Mouse (Mus musculus) frontal cortex, postnatal 14 days (tissue): ENCODE measurements around the gene Megf11.

Source experiments
- DNase-seq, 2 experiments: peaks; one replicate each; pipeline ENCODE4 v3.0.0; 2022; ENCODE audit warnings: low spot score in 2 of 2

Megf11 gene

DNA sequence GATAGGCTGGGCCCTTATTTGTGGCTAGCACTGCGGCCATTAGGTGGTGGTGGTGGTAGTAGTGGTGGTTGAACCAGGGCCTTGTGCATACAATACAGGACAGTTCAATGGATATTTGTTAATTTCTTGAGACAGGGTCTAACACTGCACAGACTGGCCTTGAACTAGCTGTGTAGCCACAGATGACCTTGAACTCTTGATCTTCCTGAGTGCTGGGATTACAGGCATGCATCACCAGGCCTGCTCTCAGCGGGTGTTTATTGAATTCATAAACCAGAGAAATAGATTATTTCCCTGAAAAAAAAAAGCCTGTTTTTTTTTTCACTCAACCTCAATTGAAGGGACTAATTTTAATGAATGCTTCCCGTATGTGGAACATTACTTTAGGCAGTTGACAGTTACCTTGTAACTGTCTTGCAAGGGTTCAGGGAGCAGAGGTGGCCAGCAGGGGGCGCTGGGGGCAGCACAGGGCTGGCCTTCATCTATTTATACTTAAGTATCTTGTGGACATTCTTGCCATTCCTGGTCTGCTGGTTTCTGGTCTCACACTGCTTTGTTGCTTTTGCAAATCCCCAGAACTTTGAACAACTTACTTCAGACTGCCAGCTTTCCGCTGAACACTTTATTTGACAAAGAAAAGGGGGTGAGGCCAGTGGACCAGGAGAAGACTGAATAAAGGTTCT is 8.6 kb downstream of the Megf11 start:
- peak in 1 of 2 experiments; percentile 54 for DNase-seq

DNA sequence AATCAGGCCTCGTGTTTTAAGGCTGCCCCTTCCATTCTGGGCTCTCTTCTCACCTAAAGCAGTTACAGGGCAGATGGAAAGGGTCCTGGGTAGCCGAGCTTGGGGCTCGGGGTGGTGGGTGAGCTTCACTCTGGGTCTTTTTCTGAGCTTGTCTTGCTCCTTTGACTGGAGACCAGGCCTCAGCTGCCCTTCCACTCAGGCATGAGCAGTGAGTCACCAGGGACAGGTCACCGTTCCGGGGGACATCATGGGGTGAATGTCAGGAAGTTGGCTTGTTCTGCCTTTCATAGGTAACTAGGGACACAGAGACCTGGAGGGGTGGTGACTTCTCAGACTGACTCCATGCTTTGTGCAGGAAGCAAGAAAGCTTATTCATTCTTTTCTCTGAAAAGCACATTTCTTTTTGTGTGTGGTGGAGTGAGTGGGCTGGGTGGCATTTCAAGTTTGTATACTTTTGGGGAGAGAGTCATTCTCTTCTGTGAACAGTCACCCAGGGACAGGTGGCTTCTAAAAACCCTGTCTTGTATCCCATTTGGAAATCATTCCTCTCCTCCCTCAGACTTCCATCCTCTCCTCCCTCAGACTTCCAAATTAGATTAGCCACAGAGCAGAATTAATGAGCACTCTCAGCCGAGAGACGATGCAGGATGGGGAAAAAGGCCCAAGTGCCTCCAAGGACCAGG is 10.0 kb downstream of the Megf11 start:
- no peak for DNase-seq

DNA sequence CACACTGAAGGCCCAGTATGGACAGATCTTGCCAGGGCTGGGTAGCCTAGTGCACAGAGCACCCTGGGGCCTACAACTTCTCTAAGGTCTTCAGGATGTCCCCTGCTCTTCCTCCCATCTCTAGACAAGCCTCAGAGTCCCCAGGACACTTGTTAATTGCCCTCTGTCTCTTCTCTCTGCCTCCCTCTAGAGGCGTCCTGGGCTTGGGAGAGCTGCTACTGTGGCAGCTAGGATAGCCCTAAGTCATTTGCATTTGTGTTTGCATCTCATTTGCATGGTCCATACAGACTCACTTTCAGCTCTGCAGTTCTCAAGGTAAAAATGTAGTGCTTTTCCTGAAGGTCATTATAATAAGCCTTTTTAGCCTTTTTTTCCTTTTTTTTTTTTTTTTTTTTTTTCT is 11.7 kb downstream of the Megf11 start:
- no peak for DNase-seq

DNA sequence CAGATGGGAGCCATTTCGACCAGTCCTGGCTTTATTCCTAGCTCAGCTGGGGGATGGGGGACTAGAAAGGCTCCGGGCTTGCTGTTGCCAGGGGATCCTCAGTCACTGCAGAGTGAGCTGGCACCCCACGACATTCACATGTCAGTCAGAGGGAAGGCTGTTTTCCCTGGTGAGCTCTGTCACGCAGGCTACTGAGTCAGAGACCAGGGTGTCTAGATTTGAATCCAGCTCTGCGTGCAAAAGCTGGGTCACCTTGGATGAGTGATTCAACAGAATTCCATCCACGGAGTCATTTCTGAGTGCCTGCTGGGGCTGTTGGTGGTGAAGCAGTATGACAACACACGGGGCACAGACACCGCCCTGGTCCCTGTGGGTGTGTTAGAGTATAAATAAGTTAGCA is 13.7 kb downstream of the Megf11 start:
- no peak for DNase-seq

DNA sequence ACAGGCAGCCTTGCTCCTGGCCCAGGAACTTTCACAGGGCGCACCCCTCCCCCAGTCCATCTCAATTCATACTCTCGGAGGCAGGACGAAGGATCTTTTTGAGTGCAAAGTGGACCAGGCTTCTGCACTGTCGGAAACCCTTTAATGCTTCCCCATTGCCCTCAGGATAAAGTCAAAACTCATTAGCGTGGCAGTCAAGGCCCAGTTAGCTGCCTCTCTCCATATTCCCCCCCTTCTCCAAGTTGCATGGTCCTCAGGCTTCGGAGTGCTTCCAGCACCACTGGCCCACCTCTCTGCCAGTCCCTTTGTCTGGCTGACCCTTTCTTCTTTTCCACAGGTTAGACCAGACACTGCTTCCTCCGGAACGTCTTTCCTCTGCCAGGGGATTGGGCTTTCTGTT is 16.7 kb downstream of the Megf11 start:
- no peak for DNase-seq

DNA sequence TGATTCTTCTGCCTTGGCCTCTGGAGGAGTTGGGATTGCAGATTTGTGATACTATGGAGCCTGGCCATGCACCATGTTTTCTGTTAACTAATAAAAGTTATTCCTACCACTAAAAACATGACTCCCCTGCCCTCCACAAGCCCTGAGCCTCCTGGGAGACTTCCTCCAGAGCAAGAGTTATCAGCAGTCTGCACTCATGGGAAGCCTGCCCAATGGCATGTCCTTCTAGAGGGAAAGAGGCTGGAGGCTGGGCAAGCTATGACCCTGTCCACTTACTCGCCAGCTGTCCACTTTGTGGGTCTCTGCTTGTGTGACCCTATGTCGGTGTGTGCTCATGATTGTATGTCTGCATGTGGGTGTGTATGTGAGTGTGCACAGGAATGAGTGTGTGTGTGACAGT is 21.4 kb downstream of the Megf11 start:
- DNase-seq, result no peak

DNA sequence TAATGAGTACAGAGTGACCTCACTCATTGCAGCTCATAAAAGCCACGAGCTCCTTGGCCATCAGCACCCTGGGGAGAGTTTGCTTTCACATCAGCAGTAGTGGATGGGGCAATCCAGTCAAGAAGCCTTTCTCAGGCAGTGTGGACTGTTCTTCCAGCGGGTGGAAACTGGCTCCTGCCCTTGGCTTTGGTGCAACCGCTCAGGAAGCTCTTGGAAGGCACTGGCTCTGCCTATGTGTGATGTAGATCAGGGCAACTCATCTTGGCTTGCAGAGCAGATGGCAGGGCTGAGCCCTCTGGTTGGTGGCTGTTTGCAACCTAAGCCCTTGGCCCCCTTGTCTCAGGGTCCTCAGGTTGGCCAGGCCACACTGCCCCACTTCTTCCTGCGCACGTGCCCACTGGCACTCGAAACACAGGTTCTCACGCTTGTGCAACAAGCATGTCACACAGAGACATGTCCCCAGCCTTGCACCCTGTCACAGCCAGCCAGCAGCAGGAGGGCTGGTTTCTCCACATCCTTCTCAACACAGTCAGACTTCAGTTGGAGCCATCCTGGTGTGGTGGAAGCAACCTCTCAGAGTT is 22.1 kb downstream of the Megf11 start:
- no peak for DNase-seq

DNA sequence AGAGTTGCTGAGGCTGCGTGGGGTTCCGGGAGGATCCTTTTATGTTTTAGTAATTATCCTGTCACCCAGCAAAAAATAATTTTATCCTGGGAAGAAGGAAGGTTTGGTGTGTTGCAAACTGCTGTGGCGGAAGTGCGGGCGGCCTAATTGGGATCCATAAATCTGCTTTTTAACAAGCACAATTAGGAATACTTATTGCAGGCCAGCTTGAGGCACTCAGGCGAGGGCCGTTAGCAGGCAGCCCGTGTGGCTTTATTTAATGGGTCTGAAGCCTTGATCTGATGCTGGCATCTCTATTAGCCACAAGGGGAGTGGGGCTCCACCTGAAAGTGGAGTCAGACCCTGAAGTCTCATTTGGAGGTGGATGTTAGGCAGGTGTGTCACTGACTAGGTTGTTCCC is 23.4 kb downstream of the Megf11 start:
- DNase-seq, result no peak

DNA sequence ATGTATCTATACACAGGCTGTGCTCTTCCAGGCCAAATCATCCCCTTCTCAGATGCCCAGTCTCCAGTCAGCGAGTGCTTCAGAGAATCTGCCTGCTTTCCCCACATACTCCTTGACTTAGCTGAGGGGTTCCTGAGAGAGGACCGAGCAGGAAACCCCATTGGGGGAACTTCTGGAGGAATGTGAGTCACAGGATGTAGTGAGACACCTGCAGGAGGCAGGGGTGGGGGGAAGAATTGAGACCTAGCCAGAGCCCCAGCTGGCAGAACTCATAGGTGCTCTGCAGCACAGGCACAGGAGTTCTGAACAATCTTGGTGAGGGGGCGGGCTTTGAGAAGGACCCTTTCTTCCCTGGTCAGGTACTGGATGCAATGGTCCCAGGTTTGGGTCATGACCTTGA is 35.0 kb downstream of the Megf11 start:
- DNase-seq, result no peak

DNA sequence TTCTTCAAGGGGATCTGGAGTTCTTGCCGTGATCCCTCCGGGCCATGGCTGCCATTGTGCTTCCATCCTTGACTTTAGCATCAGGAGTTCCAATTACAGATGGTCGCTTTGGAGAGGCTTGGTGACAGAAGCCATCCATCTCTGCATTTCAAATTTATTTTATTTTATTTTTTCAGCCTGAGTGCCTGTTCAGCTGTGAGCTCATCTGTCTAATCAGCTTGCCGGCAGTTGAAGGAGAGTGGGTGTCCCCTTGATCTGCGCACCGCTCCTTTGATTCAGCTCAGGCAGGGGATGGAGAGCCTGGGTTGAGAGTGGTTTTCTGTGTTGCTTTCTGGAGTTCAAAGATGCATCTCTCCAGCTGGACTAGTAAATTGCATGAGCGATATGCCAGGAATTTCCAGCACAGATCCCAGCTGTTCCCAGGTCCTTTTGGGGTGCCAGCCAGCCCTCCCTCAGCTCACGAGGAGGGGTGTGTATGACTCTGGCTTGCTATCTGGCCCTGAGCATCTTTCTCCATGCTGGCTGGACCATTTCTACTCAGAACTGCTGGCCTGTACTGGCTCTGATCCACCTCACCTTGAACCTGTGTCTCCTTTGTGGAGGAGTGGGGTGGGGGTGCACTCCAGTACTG is 36.7 kb downstream of the Megf11 start:
- DNase-seq, result no peak

DNA sequence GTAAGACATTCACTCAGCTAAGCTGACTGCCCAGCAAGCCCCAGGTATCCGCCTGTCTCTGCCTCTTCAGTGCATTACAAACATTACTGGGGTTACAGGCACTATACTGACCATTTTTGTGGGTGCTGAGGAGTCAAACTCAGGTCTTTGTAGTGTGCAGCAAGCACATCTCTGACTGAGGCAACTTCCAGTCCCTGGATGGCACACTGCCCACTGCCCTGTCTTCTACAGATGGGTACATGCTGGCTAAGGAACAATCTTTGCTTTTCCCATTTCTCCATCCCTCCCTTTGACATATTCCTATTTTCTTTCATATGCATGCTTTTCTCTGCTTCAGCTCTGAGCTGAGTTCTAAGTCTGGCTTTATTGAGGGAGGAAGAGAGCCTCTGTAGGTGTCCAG is 38.5 kb downstream of the Megf11 start:
- DNase-seq, result no peak

DNA sequence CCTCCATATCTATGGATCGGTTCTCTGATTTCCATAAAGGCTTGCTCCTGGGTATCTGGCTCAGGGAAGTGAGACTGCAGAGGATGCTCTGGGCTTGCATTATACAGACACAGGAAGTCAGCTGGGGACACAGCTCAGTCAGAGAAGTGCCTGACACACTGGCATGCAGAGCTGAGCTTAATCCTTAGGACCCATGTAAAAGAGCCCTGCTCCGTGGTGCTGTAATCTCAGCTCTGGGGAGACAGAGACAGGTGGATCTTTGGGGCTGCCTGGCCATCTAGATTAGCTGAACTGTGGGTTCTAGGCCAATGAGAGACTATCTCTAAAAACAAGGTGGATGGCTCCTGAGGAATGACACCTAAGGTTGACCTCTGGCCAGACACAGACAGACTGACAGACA is 50.7 kb downstream of the Megf11 start:
- no peak for DNase-seq

DNA sequence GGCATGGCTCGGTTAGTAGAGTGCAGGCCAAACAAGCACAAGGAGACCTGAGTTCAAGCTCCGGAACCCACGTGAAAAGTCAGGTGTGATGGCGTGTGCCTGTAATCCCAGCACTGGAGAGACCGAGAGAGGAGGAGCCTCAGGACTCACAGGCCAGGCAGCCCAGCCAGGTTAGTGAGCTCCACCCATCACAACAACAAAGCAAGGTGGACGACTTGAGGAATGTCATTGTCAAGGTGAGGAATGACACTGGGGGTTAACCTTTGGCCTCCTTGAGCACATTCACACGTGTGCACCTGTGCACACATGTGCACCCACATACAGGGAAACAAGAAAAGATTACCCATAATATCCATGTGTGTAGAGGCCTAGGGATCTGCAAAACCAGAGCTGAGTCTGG is 54.7 kb downstream of the Megf11 start:
- DNase-seq, result no peak

DNA sequence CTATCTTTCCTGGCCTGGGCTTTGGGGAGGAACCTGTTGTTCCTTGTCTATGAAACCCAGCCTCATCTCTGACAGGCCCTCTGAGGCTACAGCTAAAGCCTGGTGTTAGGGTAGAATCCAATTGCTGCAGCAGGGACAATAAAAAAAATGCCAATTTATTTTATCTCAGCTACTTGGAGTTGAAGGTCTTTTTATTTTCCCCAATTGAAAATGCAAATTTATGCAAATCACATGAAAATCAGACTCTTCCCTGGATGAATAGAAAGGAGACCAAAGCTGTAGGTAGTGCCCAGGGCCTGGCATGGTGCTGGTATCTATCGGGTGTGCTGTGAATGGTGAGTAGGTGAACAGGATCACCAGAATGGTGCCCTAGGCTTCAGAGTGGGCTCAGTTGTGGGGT is 60.6 kb downstream of the Megf11 start:
- no peak for DNase-seq

DNA sequence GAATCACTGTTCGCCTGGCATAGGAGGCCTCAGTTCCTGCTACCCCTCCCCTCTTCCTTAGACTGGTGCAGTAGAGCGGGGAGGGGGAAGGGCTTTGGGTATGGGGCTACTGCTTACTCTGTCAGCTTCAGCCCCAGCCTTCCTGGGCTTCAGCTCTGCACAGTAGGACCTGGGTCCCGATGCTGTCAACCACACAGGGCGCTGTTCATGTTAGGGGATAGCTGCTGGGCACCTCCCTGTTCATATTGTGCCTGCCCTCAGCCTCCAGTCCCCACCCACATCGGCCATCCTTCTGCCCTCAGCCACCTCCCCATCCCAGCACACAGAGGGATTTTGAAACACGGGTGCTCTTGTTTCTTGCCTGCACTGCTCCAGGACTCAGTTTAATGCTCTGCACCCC is 61.6 kb downstream of the Megf11 start:
- no peak for DNase-seq

DNA sequence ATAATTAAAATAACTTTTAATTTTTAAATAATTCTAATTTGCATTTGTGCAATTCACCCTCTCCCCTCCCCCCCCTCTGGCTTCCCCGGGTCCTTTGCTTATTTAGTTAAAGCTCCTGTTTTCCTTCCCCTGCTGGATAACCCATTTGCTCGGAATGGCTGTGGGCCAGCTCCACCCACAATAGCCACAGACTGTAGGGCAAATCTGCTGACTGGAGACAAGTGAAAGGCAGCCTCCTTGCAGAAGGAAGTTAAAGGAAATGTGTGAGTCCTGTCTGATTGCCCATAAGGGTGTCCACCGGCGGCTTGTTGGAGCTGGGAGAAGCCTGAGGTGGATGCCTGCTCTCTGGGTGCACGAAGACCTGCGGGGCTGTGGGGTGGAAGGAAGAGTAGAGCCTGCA is 62.1 kb downstream of the Megf11 start:
- peak in 1 of 2 experiments; percentile 31 for DNase-seq

DNA sequence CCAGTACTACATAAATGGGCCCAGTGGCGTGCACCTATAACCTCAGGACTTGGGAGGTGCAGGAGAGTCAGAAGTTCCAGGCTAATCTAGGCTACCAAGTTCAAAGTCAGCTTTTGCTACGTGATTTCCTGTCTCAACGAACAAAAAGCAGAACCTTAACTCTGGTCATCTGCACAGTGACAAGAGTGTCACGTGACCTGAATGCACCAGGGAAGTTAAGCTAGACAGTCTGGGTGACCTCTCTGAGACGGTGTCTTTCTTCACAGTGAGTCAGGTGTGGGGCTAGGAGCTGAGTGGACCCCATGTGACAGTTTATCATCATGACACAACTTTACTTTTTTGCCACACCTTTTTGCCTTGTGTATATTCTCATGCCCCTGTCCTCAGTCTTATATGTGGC is 67.3 kb downstream of the Megf11 start:
- DNase-seq, result no peak

DNA sequence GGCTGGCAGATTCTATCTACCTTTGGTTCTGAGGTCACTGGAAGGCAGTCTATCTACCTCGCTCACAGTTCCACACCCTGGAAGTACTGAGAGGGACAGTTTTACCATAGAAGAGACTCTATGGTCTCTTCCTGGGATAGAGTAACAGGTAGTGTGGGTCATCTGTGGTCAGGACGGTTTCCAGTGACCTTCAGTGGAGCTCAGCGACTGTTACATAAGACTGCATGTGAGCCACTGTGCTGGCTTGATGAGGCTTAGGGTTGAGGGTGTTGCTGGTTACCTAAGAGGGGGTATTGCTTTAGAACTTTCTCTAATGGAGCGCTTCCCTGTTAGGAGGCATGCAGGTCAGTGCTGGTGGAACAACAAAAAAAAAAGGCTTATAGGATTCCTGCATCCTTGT is 68.8 kb downstream of the Megf11 start:
- no peak for DNase-seq

DNA sequence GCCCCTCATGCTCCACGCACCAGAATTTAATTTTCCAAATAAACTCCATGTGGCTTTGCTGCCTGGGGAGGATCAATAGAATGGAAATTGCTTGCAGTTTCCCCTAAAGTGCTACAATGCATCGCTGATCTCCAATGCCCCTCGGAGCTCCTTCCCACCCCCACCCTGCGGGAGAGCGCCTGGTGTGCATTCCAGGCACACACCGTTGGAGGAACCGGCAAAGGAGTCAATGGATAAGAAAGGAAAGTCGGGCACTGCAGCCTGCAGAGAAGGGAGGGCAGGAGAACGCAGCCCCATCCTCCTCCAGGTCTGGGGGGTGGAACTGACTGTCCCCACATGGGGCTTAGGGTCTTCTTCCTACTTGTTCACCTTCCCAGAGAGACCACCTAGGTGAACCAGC is 70.5 kb downstream of the Megf11 start:
- no peak for DNase-seq

DNA sequence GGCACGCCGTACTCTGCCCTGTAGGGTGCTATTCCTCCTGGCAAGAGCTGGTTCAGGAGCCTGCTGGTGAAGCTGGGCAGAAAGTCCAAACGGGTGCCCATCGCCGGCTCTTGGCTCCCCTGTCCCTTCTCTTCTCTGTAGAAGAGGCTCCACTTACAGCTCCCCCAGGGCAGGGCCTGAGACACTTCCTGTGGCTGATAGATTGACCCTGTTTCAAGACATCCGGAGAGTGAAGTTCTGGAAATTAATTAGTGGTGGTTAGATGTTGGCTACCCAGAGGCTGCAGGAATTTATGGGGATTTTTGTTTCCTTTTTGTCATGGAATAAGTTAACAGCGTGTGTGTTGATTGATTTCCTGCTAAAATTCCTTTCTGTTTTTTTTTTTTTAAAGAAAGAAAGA is 72.2 kb downstream of the Megf11 start:
- DNase-seq, result no peak

DNA sequence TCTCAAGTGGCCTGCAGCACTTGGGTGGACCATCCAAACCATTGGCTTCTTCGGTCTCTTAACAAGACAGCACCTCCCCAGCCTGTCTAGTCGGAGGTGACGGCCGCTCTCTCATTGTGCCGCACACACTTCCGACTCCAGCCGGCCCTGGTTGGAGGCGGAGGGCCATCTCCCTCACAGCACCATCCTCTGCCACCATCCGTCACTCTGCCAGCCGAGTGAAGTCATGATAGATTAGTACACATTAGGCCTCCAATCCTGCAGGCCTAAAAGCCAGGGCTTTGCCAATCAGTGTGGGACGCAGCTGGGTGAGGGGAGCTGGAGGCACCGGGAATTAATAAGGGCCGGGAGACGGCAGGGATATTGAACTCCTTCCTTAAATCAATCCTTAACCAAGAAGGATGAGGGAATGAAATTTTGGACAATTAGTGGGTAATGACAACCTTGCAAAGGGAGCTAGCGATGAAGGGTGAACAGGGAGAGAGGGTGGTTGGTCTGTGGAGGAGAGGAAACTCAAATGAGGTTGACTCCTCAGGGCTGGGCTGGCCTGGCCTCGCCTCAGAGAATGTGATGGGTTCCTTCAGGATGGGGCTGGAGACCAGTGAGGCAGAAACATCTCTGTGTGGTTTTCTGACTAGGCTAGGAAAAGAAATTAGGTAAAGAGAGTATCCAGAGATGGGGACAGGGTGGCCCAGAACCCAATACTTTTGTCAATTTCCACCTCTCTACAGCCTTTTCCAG is 76.3 kb downstream of the Megf11 start:
- no peak for DNase-seq

DNA sequence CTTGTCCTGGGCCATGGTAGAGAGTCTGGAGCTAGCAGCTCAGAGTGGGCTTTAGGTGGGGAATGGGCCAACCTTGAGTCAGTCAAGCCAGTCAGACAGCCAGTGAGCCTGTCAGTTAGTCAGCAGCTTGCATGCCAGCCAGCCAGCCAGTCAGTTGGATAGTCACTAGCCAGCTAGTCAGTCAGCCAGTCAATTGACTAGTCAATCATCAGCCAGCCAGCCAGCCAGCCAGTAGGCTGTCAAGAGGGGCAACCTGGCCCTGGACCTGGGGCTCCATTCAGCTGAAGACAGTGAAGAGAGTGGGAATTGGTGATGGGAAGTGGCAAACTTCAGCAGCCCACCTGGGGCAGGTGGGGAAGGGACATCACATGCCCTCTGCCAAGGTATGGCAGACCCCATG is 77.4 kb downstream of the Megf11 start:
- no peak for DNase-seq
